Mouse (Mus musculus) forebrain, embryonic 11.5 days (tissue): ENCODE data around the gene Bptf. TPM values are rescaled to one million over a fixed set of nuclear protein-coding genes. Genes with fewer than 3 reads are reported as not detected.
"Not testable (repeated sequence)": the region's sequence is repeated elsewhere in the genome, so short reads cannot be mapped to it uniquely, and the experiment has no call there.

ENCODE experiments used
- ATAC-seq: fragments of 200-750 bp; cut with Nextera tagmentation; replicated peaks from 2 replicates; pipeline ENCODE4 v1.8.0; 2017; ENCODE audit warnings: moderate TSS enrichment; ENCODE audit not compliant: low FRiP score
- DNase-seq: peaks from one replicate; pipeline ENCODE4 v3.0.0-alpha.2; 2017; ENCODE audit warnings: low spot score
- H3K27ac ChIP-seq: fragments of 300-500 bp; sonication (generic); 2 replicates; pipeline ENCODE4 v1.5.1; 2014; ENCODE audit warnings: low read depth, low read length
- H3K27me3 ChIP-seq: fragments of 300-500 bp; sonication (generic); 2 replicates; pipeline ENCODE4 v1.6.1; 2014; ENCODE audit warnings: mild to moderate bottlenecking, low read length, mixed read lengths; ENCODE audit not compliant: control insufficient read depth, insufficient read depth
- H3K36me3 ChIP-seq: fragments of 300-500 bp; sonication (generic); 2 replicates; pipeline ENCODE4 v1.6.1; 2014; ENCODE audit warnings: mild to moderate bottlenecking, low read length, moderate library complexity, mixed read lengths; ENCODE audit not compliant: control insufficient read depth, insufficient read depth
- H3K4me1 ChIP-seq: fragments of 300-500 bp; sonication (generic); replicated peaks from 2 replicates; pipeline ENCODE4 v1.6.1; 2014; ENCODE audit warnings: low read length, mixed read lengths; ENCODE audit not compliant: control insufficient read depth, insufficient read depth
- H3K4me2 ChIP-seq: fragments of 300-500 bp; sonication (generic); 2 replicates; pipeline ENCODE4 v1.6.1; 2014; ENCODE audit warnings: low read depth, mild to moderate bottlenecking, low read length, moderate library complexity, mixed read lengths; ENCODE audit not compliant: severe bottlenecking
- H3K4me3 ChIP-seq: fragments of 300-500 bp; sonication (generic); 2 replicates; pipeline ENCODE4 v1.5.1; 2014; ENCODE audit warnings: low read depth, low read length
- H3K9ac ChIP-seq: fragments of 300-500 bp; sonication (generic); 2 replicates; pipeline ENCODE4 v1.6.1; 2014; ENCODE audit warnings: low read length
- H3K9me3 ChIP-seq: fragments of 300-500 bp; sonication (generic); 2 replicates; pipeline ENCODE4 v1.6.1; 2016; ENCODE audit warnings: low read length, mixed read lengths; ENCODE audit not compliant: control insufficient read depth
- WGBS: fragments of 180-500 bp; shearing (Covaris S2); extraction: QIAGEN DNeasy Blood & Tissue Kit; methylation state at CpG from one replicate; pipeline ENCODE4 v1.1.7; 2014; 5-methylcytosine and 5-hydroxymethylcytosine counted together
- polyA plus RNA-seq: library from polyadenylated mRNA; unstranded; fragments of >200 nt; fragmentation: Nextera tagmentation; extraction: Ambion mirVana; gene quantifications from 2 replicates; pipeline ENCODE4 v1.2.1, GENCODE M21; 2014

Bptf gene
- polyA plus RNA-seq, 1 experiment from 2014 or later, result 50.6 TPM

DNA sequence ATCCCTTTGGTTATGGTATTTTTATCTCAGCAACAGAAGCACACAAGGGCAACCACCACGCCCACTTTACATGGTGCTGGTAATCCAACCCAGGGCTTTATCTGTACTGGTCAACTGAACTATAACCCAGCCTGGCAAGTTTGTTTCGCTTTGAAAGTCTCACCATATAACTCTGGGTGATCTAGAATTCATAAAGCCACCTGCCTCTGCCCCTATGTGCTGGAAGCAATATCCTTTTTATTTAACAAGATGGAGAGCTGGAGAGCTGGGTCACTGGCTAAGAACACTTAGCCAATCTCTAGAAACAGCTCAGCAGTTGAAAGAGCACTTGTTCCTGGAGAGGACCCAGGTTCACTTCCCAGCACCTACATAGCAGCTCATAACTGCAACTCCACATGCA lies 144.5 kb downstream of the Bptf start:
- peaks cover 19% of the 10 kb centered on the region; the same call in 1 of the 2 replicates for H3K36me3 ChIP-seq

DNA sequence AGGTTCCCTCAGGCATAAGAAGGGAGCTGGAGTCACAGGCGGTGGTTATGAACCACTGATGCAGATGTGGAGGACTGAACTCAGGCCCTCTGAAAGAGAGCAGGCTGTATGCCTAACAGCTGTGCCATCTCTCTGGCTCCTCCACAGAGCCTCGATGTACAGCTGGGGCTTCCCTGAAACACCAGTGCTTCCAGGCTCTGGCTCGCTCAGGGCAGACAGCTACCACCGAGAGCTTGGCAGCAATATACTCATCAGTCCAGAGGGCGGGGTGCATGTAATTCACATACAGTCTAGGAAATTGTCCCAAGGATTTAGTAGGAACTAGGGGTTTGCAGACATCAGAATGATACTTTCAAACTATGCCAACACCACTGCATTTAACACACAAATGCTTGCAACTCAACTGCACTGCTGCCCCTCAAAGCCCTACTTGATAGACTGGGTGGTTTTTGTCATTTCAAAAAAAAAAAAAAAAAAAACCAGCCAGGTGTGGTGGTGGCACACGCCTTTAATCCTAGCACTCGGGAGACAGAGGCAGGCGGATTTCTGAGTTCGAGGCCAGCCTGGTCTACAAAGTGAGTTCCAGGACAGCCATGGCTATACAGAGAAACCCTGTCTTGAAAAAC lies 145.8 kb downstream of the Bptf start:
- H3K36me3 ChIP-seq, result peaks cover 19% of the 10 kb centered on the region; the same call in 1 of the 2 replicates
- H3K4me3 ChIP-seq, result not testable (repeated sequence)

More for the DNA sequence above, 144.5 kb downstream of the Bptf start:
- ATAC-seq (no peak), DNase-seq (no peak)
- H3K4me2 ChIP-seq, result no peak overlapping the region
- H3K9ac ChIP-seq, result no peak overlapping the region
- no peaks in the 10 kb centered on the region for H3K9me3 ChIP-seq
- H3K27ac ChIP-seq, result no peak overlapping the region
- H3K27me3 ChIP-seq, result no peaks in the 10 kb centered on the region
- WGBS, result 87% methylated on average over 2 of the region's 2 CpGs
- H3K4me1 ChIP-seq, result no peaks in the 10 kb centered on the region
- no peak overlapping the region for H3K4me3 ChIP-seq

More for the DNA sequence above, 145.8 kb downstream of the Bptf start:
- H3K4me2 ChIP-seq, H3K4me1 ChIP-seq, DNase-seq, H3K9me3 ChIP-seq, H3K27ac ChIP-seq, ATAC-seq, H3K9ac ChIP-seq, H3K27me3 ChIP-seq: not testable (repeated sequence)
- WGBS, result 91% methylated on average over 9 of the region's 9 CpGs

Other genes with a start within 250 kb of the Bptf start
- 18.9 and 20.1 TPM in 2 replicates for gene Smurf2, start 211.4 kb downstream of the Bptf start, polyA plus RNA-seq
- gene Kpna2, start 132.6 kb downstream of the Bptf start, polyA plus RNA-seq, result 764 and 777 TPM in 2 replicates
- 2.5 and 4.2 TPM in 2 replicates for gene 1810010H24Rik, start 106.4 kb downstream of the Bptf start, polyA plus RNA-seq
- 75.0 and 76.8 TPM in 2 replicates for gene Nol11, start 57.3 kb upstream of the Bptf start, polyA plus RNA-seq